Mouse (Mus musculus) midbrain, embryonic 10.5 days (tissue): ENCODE data around the gene Gss. TPM values are rescaled to one million over a fixed set of nuclear protein-coding genes. Genes with fewer than 3 reads are reported as not detected.

ENCODE experiments used
- DNase-seq: peaks from one replicate; pipeline ENCODE4 v3.0.0-alpha.2; 2017; ENCODE audit warnings: low spot score
- H3K27ac ChIP-seq: fragments of 300-500 bp; sonication (generic); replicated peaks from 2 replicates; pipeline ENCODE4 v1.5.1; 2016; ENCODE audit warnings: mild to moderate bottlenecking
- H3K27me3 ChIP-seq: fragments of 300-500 bp; sonication (generic); 2 replicates; pipeline ENCODE4 v1.6.1; 2016; ENCODE audit warnings: low read depth, mild to moderate bottlenecking; ENCODE audit not compliant: poor library complexity, severe bottlenecking
- H3K36me3 ChIP-seq: fragments of 300-500 bp; sonication (generic); 2 replicates; pipeline ENCODE4 v1.6.1; 2016; ENCODE audit warnings: mild to moderate bottlenecking, moderate library complexity
- H3K4me1 ChIP-seq: fragments of 300-500 bp; sonication (generic); 2 replicates; pipeline ENCODE4 v1.6.1; 2016
- H3K4me3 ChIP-seq: fragments of 300-500 bp; sonication (generic); 2 replicates; pipeline ENCODE4 v1.5.1; 2016; ENCODE audit warnings: mild to moderate bottlenecking, moderate library complexity
- H3K9me3 ChIP-seq: fragments of 300-500 bp; sonication (generic); replicated peaks from 2 replicates; pipeline ENCODE4 v1.6.1; 2016; ENCODE audit warnings: mild to moderate bottlenecking
- WGBS: fragments of 180-500 bp; shearing (Covaris S2); methylation state at CpG from one replicate; pipeline ENCODE4 v1.1.7; 2016; 5-methylcytosine and 5-hydroxymethylcytosine counted together
- microRNA counts: library from miRNA; unstranded; fragments of <30 nt; microRNA quantifications from one replicate; lab custom pipeline; 2017
- microRNA-seq: library from miRNA; unstranded; fragments of <30 nt; microRNA quantifications from one replicate; pipeline ENCODE4, GENCODE M21; 2017
- polyA plus RNA-seq: library from polyadenylated mRNA; unstranded; fragments of >200 nt; fragmentation: Nextera tagmentation; extraction: Ambion mirVana; gene quantifications from 2 replicates; pipeline ENCODE4 v1.2.1, GENCODE M21; 2016

Gss gene
- polyA plus RNA-seq, 1 experiment from 2014 or later: 22.1 TPM

DNA sequence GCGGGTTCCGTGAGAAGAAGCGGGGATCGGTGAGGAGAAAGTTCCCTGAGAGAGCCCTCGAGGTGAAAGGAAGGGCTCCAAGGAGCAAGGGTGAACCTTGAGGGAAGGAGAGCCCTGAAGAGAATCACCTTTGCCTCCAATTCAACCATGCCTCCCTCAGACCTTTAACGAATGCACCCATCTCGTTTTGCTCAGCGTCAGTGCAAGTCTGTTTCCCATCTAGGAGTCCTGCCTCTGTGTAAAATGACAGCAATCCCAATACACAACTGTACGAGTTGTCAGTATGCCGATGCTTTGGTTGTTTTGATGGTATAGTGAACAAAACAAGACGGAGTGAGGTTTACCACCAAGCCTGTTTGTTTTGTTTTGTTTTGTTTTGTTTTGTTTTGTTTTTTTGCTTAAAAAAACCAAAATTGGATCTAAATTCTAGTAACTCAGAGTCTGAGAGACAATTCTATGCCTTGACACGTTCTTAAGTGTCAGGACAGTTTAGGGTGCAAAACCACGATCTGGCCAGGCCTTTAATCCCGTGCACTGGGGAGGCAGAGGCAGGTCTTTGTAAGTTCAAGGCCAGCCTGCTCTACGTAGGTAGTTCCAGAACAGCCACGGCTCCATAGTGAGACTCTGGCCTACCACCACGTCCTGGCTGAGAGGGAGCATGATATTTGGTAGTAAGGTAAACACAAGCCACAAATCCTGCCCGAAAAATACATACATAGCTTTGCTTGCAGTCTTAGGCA, 73.9 kb downstream of the Gss start:
- DNase-seq: no peak
- Histone ChIP-seq H3K27me3 (peaks cover 29% of the 10 kb centered on the region), H3K9me3 (no peaks in the 10 kb centered on the region), H3K4me1 (peaks cover 29% of the 10 kb centered on the region), H3K36me3 (no peaks in the 10 kb centered on the region), H3K27ac (peak overlapping the region; percentile 87), H3K4me3 (peak overlapping the region; percentile 81)
- WGBS: 27% methylated on average over 18 of the region's 18 CpGs

DNA sequence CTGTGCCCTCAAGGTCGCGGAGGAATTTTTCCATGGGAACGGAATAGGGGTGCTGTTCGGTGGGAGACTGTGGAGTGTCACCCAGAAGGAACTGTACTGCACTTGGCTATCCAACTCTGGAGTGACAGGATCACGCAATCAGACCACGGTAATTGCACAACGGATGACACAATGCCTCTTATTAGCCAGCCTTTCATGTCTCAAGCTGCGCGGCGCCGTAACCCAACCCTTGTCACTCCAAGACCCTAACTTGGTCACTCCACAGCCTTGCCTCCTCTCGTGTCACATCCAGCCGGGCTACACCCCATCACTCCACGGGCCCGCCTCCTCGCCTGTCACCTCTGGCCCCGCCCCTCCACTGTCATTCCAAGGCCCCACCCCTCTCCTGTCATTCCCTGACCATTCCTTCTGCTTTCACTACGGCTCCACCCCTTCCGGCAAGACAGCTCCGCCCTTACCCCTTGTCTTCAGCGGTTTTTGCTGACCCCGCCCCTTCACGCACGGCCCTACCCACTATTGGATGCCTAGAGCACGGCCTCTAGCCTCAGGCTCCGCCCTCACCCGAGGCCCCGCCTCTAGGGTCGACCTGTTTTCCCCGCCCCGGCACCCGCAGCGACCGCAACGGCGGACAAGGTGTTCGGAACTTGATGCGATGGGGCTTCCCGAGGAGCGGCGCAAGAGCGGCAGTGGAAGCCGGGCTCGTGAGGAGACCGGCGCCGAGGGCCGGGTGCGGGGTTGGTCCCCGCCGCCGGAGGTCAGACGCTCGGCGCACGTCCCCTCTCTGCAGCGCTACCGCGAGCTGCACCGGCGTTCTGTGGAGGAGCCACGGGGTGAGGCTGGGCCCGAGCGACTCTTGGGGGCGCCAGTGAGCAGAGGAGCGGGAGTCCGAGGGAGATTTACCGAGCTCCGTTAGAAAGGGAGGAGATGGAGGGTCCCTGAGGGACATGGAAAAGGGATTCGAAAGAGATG, 74.9 kb downstream of the Gss start, which contains the start of the genes Acss2 and Ggt7:
Gene Acss2 (plus strand): TSS at position 494 of the 969 bp plus-strand sequence.
Gene Ggt7 (minus strand): TSS at position 783 of the 969 bp plus-strand sequence.
- peak within 1 kb of the TSS; percentile 87 for H3K27ac ChIP-seq
- WGBS: 4% methylated on average over 69 of the region's 70 CpGs

DNA sequence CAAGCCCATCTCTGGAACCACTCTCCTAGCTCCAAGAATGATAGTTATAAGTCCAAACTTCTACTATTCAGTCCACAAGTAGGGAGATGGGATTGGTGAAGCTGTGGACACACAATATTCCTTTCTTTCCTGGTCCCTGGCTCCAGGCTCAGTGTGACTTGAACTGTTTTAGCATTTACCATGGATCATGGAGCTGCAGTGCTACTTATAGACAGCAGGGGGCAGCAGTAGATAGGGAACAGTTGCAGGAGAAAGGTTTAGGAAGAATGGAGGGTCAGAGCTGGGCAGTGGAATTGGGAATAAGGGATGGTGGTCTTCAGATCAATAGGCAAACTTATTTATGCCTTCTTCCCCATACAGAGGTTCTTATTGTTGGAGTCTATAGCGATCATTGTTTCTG, 76.7 kb downstream of the Gss start:
- 3% methylated on average over 1 of the region's 1 CpGs for WGBS
- Histone ChIP-seq H3K9me3 (no peaks in the 10 kb centered on the region), H3K4me3 (no peak overlapping the region), H3K27ac (no peak overlapping the region), H3K36me3 (no peaks in the 10 kb centered on the region), H3K27me3 (peaks cover 34% of the 10 kb centered on the region), H3K4me1 (peaks cover 36% of the 10 kb centered on the region)
- peak; percentile 73 for DNase-seq

More for the DNA sequence above, 74.9 kb downstream of the Gss start, which contains the start of the genes Acss2 and Ggt7:
- peaks cover 36% of the 10 kb centered on the region for H3K4me1 ChIP-seq
- DNase-seq: peak; percentile 98
- no peaks in the 10 kb centered on the region for H3K36me3 ChIP-seq
- no peaks in the 10 kb centered on the region for H3K9me3 ChIP-seq
- peaks cover 34% of the 10 kb centered on the region for H3K27me3 ChIP-seq
- H3K4me3 ChIP-seq: peak within 1 kb of the TSS; percentile 81

DNA sequence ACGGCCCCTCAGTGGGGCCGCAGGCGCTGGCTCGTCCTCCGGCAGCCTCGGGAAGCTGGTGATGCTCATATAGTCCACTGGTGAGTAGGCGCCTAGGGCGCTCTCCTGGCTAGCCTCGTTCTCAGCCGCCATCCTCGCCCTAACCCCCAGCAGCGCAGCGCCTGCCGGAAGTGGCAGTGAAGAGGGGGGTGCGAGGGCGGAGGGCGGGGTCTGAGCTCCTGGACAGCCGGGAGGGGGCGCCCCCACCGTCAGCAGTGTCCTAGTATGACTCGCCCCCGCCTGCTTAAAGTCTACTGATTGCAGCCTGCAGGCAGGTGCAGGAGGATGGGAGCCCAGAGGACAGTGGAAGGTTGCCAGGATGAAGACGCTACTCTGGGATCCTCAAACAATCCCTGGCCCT, 77.9 kb downstream of the Gss start:
- H3K36me3 ChIP-seq: no peaks in the 10 kb centered on the region
- DNase-seq: peak; percentile 73
- no peaks in the 10 kb centered on the region for H3K9me3 ChIP-seq
- peak overlapping the region; percentile 64 for H3K4me3 ChIP-seq
- peaks cover 36% of the 10 kb centered on the region for H3K4me1 ChIP-seq
- H3K27ac ChIP-seq: peak overlapping the region; percentile 79
- WGBS: 2% methylated on average over 23 of the region's 23 CpGs
- peaks cover 34% of the 10 kb centered on the region for H3K27me3 ChIP-seq

DNA sequence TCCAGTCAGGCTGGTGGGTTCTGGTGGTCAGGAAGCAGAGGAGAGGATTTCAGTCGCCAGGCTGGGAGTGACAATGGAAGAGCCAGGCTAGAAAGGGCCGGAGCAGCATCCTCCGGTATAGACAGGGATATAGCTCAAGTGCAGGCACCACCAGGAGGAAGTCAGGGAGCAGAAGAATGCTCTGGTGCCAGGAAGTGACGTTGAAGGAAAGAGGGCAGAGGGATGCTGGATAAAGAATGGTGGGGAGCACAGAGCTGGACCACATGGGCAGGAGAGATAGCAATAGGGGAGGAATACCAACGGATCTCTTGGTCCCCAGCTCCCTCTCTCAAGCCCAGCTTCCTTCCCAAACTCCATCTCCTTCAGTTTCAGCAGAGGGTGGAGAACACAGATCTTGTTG, 79.1 kb downstream of the Gss start:
- Histone ChIP-seq H3K4me3 (peak overlapping the region; percentile 64), H3K4me1 (peaks cover 31% of the 10 kb centered on the region), H3K27me3 (peaks cover 34% of the 10 kb centered on the region), H3K9me3 (no peaks in the 10 kb centered on the region), H3K27ac (no peak overlapping the region), H3K36me3 (no peaks in the 10 kb centered on the region)
- WGBS: 71% methylated on average over 5 of the region's 5 CpGs
- no peak for DNase-seq

MicroRNAs encoded within 50 kb of the gene (microRNA counts, 519-probe panel; counts per million panel counts)
- microRNA mmu-miR-499 (lab: Ali Mortazavi, UCI): not detected

Small RNA genes lying within 50 kb of the gene (microRNA-seq; reads per million reads assigned to microRNA genes)
- gene Mir499: 12.0 reads per million, percentile 25 among the genes with 10 or more reads in this experiment

Other genes with a start within 250 kb of the Gss start
- 57.1 and 58.5 TPM in 2 replicates for gene Pigu, start 235.4 kb downstream of the Gss start, polyA plus RNA-seq
- 43.6 and 75.1 TPM in 2 replicates for gene Trp53inp2, start 211.8 kb downstream of the Gss start, polyA plus RNA-seq
- gene Ncoa6, start 118.9 kb downstream of the Gss start, polyA plus RNA-seq: 20.8 and 22.3 TPM in 2 replicates
- 15.9 and 20.3 TPM in 2 replicates for gene Acss2, start 74.9 kb downstream of the Gss start, polyA plus RNA-seq
- 16.0 and 25.2 TPM in 2 replicates for gene Ggt7, start 74.6 kb downstream of the Gss start, polyA plus RNA-seq
- gene Myh7b, start 18.4 kb upstream of the Gss start, polyA plus RNA-seq: 0.53 and 0.60 TPM in 2 replicates
- gene Trpc4ap, start 99.6 kb upstream of the Gss start, polyA plus RNA-seq: 123 and 137 TPM in 2 replicates
- gene Edem2, start 136.7 kb upstream of the Gss start, polyA plus RNA-seq: 34.0 and 34.4 TPM in 2 replicates
- gene Gm17581, start 143.1 kb upstream of the Gss start, polyA plus RNA-seq: not detected in 2 replicates
- gene Procr, start 158.3 kb upstream of the Gss start, polyA plus RNA-seq: 1.3 and 1.9 TPM in 2 replicates
- 0.49 and 1.5 TPM in 2 replicates for gene Mmp24, start 182.5 kb upstream of the Gss start, polyA plus RNA-seq
- gene BC029722, start 226.6 kb upstream of the Gss start, polyA plus RNA-seq: 6.8 and 10.5 TPM in 2 replicates
- gene Eif6, start 234.1 kb upstream of the Gss start, polyA plus RNA-seq: 227 and 257 TPM in 2 replicates
- 0.16 and 0.50 TPM in 2 replicates for gene Fam83c, start 242.0 kb upstream of the Gss start, polyA plus RNA-seq